Mouse (Mus musculus) thymus, adult 2 months (tissue): ENCODE data around the gene E330017A01Rik. TPM values are rescaled to one million over a fixed set of nuclear protein-coding genes. Genes with fewer than 3 reads are reported as not detected.

Experiments used
- DNase-seq: peaks from one replicate; pipeline ENCODE4 v3.0.0; 2021
- H3K27ac ChIP-seq: fragments of 200-500 bp; 2 replicates; pipeline ENCODE4 v1.5.1; 2012; ENCODE audit warnings: low read length, control low read depth; ENCODE audit not compliant: control insufficient read depth, insufficient read depth
- H3K27me3 ChIP-seq: fragments of 200-500 bp; 2 replicates; pipeline ENCODE4 v1.6.1; 2012; ENCODE audit warnings: mild to moderate bottlenecking, low read length, moderate library complexity, mixed read lengths; ENCODE audit not compliant: control insufficient read depth, insufficient read depth
- H3K36me3 ChIP-seq: fragments of 200-500 bp; 2 replicates; pipeline ENCODE4 v1.6.1; 2012; ENCODE audit warnings: mild to moderate bottlenecking, low read length, moderate library complexity; ENCODE audit not compliant: control insufficient read depth, insufficient read depth
- H3K4me1 ChIP-seq: fragments of 200-500 bp; replicated peaks from 2 replicates; pipeline ENCODE4 v1.6.1; 2012; ENCODE audit warnings: low read length; ENCODE audit not compliant: control insufficient read depth, insufficient read depth
- H3K4me3 ChIP-seq: fragments of 200-500 bp; 2 replicates; pipeline ENCODE4 v1.5.1; 2012; ENCODE audit warnings: mild to moderate bottlenecking, low read length, control low read depth, moderate library complexity; ENCODE audit not compliant: control insufficient read depth, insufficient read depth
- CTCF ChIP-seq: fragments of 200-500 bp; IDR thresholded peaks from 2 replicates; pipeline ENCODE4 v1.5.1; 2012; ENCODE audit warnings: mild to moderate bottlenecking, control low read depth, low read length, moderate library complexity, borderline replicate concordance; ENCODE audit not compliant: control insufficient read depth, poor library complexity, insufficient read depth; ENCODE audit errors: extremely low read depth
- POLR2A ChIP-seq: fragments of 200-500 bp; IDR thresholded peaks from 2 replicates; pipeline ENCODE4 v1.6.1; 2012; ENCODE audit warnings: mild to moderate bottlenecking, low read length, control low read depth, moderate library complexity; ENCODE audit not compliant: control insufficient read depth, poor library complexity, insufficient read depth; ENCODE audit errors: extremely low read depth
- WGBS: fragments of 180-500 bp; shearing (Covaris S2); methylation state at CpG from one replicate; pipeline ENCODE4 v1.1.7; 2018; 5-methylcytosine and 5-hydroxymethylcytosine counted together
- polyA plus RNA-seq: library from polyadenylated mRNA; depleted of rRNA; stranded (reverse); fragments of >200 nt; gene quantifications from 2 replicates; pipeline ENCODE4 v1.2.3, GENCODE M21; 2012

Gene E330017A01Rik
- polyA plus RNA-seq, 1 experiment = not detected

DNA sequence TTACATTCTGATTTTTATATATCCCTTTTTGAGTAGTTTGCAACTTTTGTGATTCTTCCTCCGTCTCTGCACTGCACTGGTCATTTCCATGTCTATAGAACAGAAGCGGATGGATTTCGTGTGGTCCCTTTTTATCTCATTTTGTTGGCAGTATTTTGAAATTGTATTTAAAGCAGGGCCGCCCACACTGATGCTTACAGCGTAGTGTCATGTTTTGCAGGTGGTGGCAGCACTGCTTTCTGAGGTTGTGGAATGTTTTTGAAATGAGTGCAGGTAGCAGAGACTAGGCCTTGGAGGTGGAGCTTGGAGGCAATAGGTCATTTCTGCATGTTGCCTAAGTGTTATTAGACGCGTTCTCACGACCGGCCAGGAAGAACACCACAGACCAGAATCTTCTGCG lies 11.4 kb upstream of the E330017A01Rik start:
- Histone ChIP-seq H3K27me3 (no peaks in the 10 kb centered on the region), H3K27ac (no peak overlapping the region), H3K36me3 (no peaks in the 10 kb centered on the region), H3K4me3 (no peak overlapping the region), H3K4me1 (no peaks in the 10 kb centered on the region)
- TF ChIP-seq POLR2A (no peak), CTCF (no peak)
- DNase-seq = no peak
- 97% methylated on average over 10 of the region's 10 CpGs for WGBS

DNA sequence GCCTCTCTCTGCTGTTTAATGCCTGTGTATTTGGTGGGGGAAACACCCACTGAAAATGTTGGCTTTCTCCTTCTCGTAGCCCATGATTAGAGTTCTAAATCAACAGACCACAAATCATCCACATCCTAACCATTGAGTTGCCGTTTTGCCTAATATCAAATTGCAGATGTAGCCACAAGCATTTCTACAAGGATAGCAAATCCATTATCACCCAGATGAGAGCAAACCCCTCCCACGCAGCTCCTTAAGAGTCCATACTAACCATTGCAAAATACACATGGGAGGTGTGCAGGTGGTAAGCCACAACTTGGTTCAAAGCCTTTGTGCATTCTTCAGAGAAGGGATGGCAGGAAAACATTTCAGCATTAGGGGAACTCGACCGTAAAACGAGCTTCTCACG lies 523 bp downstream of the E330017A01Rik start:
- Histone ChIP-seq H3K36me3 (no peaks in the 10 kb centered on the region), H3K27ac (no peak overlapping the region), H3K4me3 (no peak overlapping the region), H3K27me3 (no peaks in the 10 kb centered on the region), H3K4me1 (no peaks in the 10 kb centered on the region)
- 27% methylated on average over 7 of the region's 7 CpGs for WGBS
- TF ChIP-seq CTCF (no peak), POLR2A (no peak)
- DNase-seq = no peak

DNA sequence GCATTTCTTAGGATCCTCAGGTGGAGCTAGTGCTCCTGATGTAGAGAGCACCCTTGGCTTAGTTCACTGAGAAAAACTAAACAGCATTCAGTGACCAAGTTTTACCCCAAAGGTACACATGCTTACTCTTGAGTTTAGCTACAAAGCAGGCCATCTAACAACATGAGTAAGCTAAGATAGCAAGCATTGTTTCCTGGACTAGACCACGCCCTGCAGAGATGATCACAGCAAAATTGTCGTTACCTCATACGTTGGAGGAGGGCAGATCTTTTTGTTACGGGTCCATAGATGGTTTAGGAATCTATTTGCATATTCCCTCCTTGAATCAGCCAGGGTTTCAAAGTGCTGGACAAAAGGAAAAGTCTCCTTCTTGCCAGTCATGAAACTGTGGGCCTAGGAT lies 1.1 kb downstream of the E330017A01Rik start:
- H3K27ac ChIP-seq = no peak overlapping the region
- TF ChIP-seq CTCF (no peak), POLR2A (no peak)
- H3K4me3 ChIP-seq = no peak overlapping the region
- WGBS = 90% methylated on average over 4 of the region's 4 CpGs
- no peaks in the 10 kb centered on the region for H3K36me3 ChIP-seq
- DNase-seq = no peak
- no peaks in the 10 kb centered on the region for H3K4me1 ChIP-seq
- H3K27me3 ChIP-seq = no peaks in the 10 kb centered on the region

DNA sequence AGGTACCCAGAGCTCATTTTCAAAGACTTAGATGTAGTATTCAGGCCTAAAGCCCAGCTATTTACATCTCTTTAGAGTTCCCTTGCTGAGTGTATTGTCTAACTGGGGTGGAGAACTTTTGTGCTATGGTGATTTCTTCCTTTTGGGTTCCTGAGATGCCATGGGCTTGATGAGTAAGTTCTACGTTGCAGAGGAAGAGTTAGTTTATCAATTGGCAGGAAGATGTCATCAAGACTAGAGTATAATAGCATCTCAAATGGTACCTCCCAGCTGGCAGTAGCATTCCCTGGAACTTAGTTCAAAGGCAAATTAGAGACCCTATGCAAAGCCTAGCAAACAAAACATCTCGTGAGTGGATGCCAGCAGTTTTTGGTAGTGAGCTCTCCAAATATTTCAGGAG lies 2.7 kb downstream of the E330017A01Rik start:
- 88% methylated on average over 2 of the region's 2 CpGs for WGBS
- H3K36me3 ChIP-seq = no peaks in the 10 kb centered on the region
- H3K4me1 ChIP-seq = no peaks in the 10 kb centered on the region
- H3K27ac ChIP-seq = no peak overlapping the region
- H3K4me3 ChIP-seq = no peak overlapping the region
- TF ChIP-seq CTCF (no peak), POLR2A (no peak)
- DNase-seq = no peak
- H3K27me3 ChIP-seq = no peaks in the 10 kb centered on the region

DNA sequence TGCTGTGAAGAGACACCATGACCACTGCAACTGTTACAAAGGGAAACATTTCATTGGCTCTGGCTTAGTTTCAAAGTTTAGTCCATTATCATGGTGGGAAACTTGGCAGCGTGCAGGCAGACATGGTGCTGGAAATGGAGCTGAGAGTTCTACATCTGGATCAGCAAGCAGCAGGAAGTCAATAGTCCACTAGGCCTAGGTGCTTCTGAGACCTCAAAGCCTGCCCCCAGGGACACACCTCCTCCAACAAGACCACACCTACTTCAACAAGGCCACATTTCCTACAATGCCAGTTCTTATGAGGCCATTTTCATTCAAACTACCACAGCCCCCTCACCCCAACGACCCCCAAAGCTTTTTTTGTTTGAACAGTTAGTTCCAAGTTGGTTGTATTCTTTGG lies 8.8 kb downstream of the E330017A01Rik start:
- no peaks in the 10 kb centered on the region for H3K36me3 ChIP-seq
- H3K27ac ChIP-seq = no peak overlapping the region
- H3K4me1 ChIP-seq = no peaks in the 10 kb centered on the region
- H3K4me3 ChIP-seq = no peak overlapping the region
- TF ChIP-seq POLR2A (no peak), CTCF (no peak)
- H3K27me3 ChIP-seq = no peaks in the 10 kb centered on the region
- WGBS = 79% methylated on average over 2 of the region's 2 CpGs
- no peak for DNase-seq

DNA sequence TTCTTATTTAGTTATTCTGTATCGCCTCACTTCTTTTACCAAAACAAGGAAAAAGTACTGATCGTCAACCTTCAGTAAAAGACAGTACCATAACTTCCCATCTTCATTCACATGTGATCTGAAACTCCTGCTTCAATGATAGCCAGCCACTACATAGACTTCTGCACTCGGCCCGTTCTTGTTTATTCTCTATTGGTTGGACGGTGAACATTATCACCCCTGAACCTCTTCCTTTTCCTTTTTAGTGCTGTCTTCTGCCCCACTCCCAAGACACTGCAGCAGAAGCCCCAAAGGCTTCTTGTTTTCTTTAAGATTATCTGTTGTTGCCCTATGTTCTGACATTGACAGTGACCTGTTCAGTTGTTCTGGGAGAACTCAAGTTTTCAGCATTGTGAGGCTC lies 9.6 kb downstream of the E330017A01Rik start:
- DNase-seq = no peak
- 92% methylated on average over 5 of the region's 5 CpGs for WGBS

DNA sequence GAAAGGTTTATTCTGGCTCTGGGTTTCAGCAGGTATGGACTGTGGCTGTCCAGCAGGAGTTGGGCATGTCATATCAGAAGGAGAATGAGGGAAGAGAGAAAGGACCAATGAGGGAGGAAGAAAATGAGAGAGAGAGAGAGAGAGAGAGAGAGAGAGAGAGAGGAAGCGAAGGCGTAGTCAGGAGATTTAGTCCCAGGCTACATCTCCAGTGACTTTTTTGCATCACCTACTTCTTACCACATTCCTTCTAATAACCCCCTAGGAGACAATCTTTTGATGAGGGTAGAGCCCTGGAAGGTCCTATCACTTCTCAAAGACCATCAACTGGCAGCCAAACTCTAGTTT lies 10.2 kb downstream of the E330017A01Rik start:
- Histone ChIP-seq H3K4me3 (no peak overlapping the region), H3K27me3 (no peaks in the 10 kb centered on the region), H3K4me1 (no peaks in the 10 kb centered on the region), H3K27ac (no peak overlapping the region), H3K36me3 (no peaks in the 10 kb centered on the region)
- TF ChIP-seq POLR2A (no peak), CTCF (no peak)
- DNase-seq = no peak
- WGBS = 89% methylated on average over 1 of the region's 2 CpGs

More for the DNA sequence above, 9.6 kb downstream of the E330017A01Rik start:
- Histone ChIP-seq H3K4me1 (no peaks in the 10 kb centered on the region), H3K36me3 (no peaks in the 10 kb centered on the region), H3K4me3 (no peak overlapping the region), H3K27me3 (no peaks in the 10 kb centered on the region), H3K27ac (no peak overlapping the region)
- TF ChIP-seq POLR2A = no peak
- no peak for TF ChIP-seq CTCF
